Mouse (Mus musculus): ENCODE measurements around the gene Olfr157.

Gene Olfr157

GRCm38 (mm10) chr4:43840101-43840500 is at the start of gene Olfr157:
TSS of gene Olfr157 (minus strand) at chr4:43840201.
- no peak for DNase-seq (ENCODE audit: low read depth, low spot score)

GRCm38 (mm10) chr4:43884196-43884595 is 44.2 kb upstream of the Olfr157 start:
- DNase-seq (ENCODE audit: low read depth, low spot score) = no peak

- no peak for DNase-seq (ENCODE audit: low read depth, low spot score)
Measured at GRCm38 (mm10) chr4:43879566-43879965, 39.6 kb upstream of the Olfr157 start.

- DNase-seq (ENCODE audit: low read depth, low spot score) = no peak
Measured at GRCm38 (mm10) chr4:43878121-43878776, 38.2 kb upstream of the Olfr157 start.

- no peak for DNase-seq (ENCODE audit: low read depth, low spot score)
Measured at GRCm38 (mm10) chr4:43877230-43877629, 37.2 kb upstream of the Olfr157 start.

GRCm38 (mm10) chr4:43875919-43876411 is 36.0 kb upstream of the Olfr157 start:
- no peak for DNase-seq (ENCODE audit: low read depth, low spot score)

- peak; percentile 26 for DNase-seq (ENCODE audit: low read depth, low spot score)
Measured at GRCm38 (mm10) chr4:43875160-43875918, 35.3 kb upstream of the Olfr157 start, which contains the start of gene Reck. TSS of gene Reck (plus strand) at chr4:43875530.

GRCm38 (mm10) chr4:43874501-43874900 is 34.5 kb upstream of the Olfr157 start:
- no peak for DNase-seq (ENCODE audit: low read depth, low spot score)

- DNase-seq (ENCODE audit: low read depth, low spot score) = no peak
Measured at GRCm38 (mm10) chr4:43869821-43870220, 29.8 kb upstream of the Olfr157 start.

- DNase-seq (ENCODE audit: low read depth, low spot score) = no peak
Measured at GRCm38 (mm10) chr4:43863298-43863697, 23.3 kb upstream of the Olfr157 start.

GRCm38 (mm10) chr4:43860744-43861519 is 20.9 kb upstream of the Olfr157 start:
- no peak for DNase-seq (ENCODE audit: low read depth, low spot score)

GRCm38 (mm10) chr4:43859886-43860285 is 19.9 kb upstream of the Olfr157 start:
- no peak for DNase-seq (ENCODE audit: low read depth, low spot score)

GRCm38 (mm10) chr4:43854101-43854500 is 14.1 kb upstream of the Olfr157 start:
- DNase-seq (ENCODE audit: low read depth, low spot score) = no peak

GRCm38 (mm10) chr4:43851265-43851664 is 11.3 kb upstream of the Olfr157 start, which contains the start of gene Olfr155:
TSS of gene Olfr155 (plus strand) at chr4:43851565.
- no peak for DNase-seq (ENCODE audit: low read depth, low spot score)

GRCm38 (mm10) chr4:43838326-43838725 is 1.7 kb downstream of the Olfr157 start:
- no peak for DNase-seq (ENCODE audit: low read depth, low spot score)

GRCm38 (mm10) chr4:43834749-43835148 is 5.3 kb downstream of the Olfr157 start:
- no peak for DNase-seq (ENCODE audit: low read depth, low spot score)

GRCm38 (mm10) chr4:43833752-43834151 is 6.2 kb downstream of the Olfr157 start:
- DNase-seq (ENCODE audit: low read depth, low spot score) = no peak

GRCm38 (mm10) chr4:43832031-43832430 is 8.0 kb downstream of the Olfr157 start:
- DNase-seq (ENCODE audit: low read depth, low spot score) = no peak

- no peak for DNase-seq (ENCODE audit: low read depth, low spot score)
Measured at GRCm38 (mm10) chr4:43828806-43829205, 11.2 kb downstream of the Olfr157 start.

- no peak for DNase-seq (ENCODE audit: low read depth, low spot score)
Measured at GRCm38 (mm10) chr4:43823845-43824337, 16.1 kb downstream of the Olfr157 start, which contains the start of gene Olfr156. TSS of gene Olfr156 (minus strand) at chr4:43823895.

- no peak for DNase-seq (ENCODE audit: low read depth, low spot score)
Measured at GRCm38 (mm10) chr4:43822896-43823550, 17.0 kb downstream of the Olfr157 start.
